Mouse (Mus musculus) liver, embryonic 11.5 days (tissue): Measurements from ENCODE around the gene Gm10134. TPM values are rescaled to one million over a fixed set of nuclear protein-coding genes. Genes with fewer than 3 reads are reported as not detected.

Experiments
- ATAC-seq: fragments of 200-750 bp; cut with Nextera tagmentation; replicated peaks from 2 replicates; pipeline ENCODE4 v1.8.0; 2017; ENCODE audit warnings: moderate number of reproducible peaks, mild to moderate bottlenecking, moderate TSS enrichment, moderate library complexity; ENCODE audit not compliant: low FRiP score
- DNase-seq: peaks from one replicate; pipeline ENCODE4 v3.0.0-alpha.2; 2017; ENCODE audit warnings: low spot score
- H3K27ac ChIP-seq: fragments of 300-500 bp; sonication (generic); 2 replicates; pipeline ENCODE4 v1.5.1; 2014; ENCODE audit warnings: mild to moderate bottlenecking, low read depth, low read length, control low read depth
- H3K27me3 ChIP-seq: fragments of 300-500 bp; sonication (generic); replicated peaks from 2 replicates; pipeline ENCODE4 v1.6.1; 2014; ENCODE audit warnings: low read length, mixed read lengths; ENCODE audit not compliant: control insufficient read depth, insufficient read depth
- H3K36me3 ChIP-seq: fragments of 300-500 bp; sonication (generic); 2 replicates; pipeline ENCODE4 v1.6.1; 2014; ENCODE audit warnings: mild to moderate bottlenecking, low read length, moderate library complexity, mixed read lengths; ENCODE audit not compliant: control insufficient read depth, insufficient read depth
- H3K4me1 ChIP-seq: fragments of 300-500 bp; sonication (generic); replicated peaks from 2 replicates; pipeline ENCODE4 v1.6.1; 2014; ENCODE audit warnings: low read length, mixed read lengths; ENCODE audit not compliant: control insufficient read depth, insufficient read depth
- H3K4me2 ChIP-seq: fragments of 300-500 bp; sonication (generic); 2 replicates; pipeline ENCODE4 v1.6.1; 2014; ENCODE audit warnings: mild to moderate bottlenecking, control low read depth, moderate library complexity
- H3K4me3 ChIP-seq: fragments of 300-500 bp; sonication (generic); 2 replicates; pipeline ENCODE4 v1.5.1; 2014; ENCODE audit warnings: low read depth, low read length, control low read depth
- H3K9ac ChIP-seq: fragments of 300-500 bp; sonication (generic); 2 replicates; pipeline ENCODE4 v1.6.1; 2014; ENCODE audit warnings: low read depth, low read length, control low read depth
- H3K9me3 ChIP-seq: fragments of 300-500 bp; sonication (generic); 2 replicates; pipeline ENCODE4 v1.6.1; 2016; ENCODE audit warnings: low read length, inconsistent platforms, mixed read lengths; ENCODE audit not compliant: control insufficient read depth
- WGBS: fragments of 180-500 bp; shearing (Covaris S2); extraction: QIAGEN DNeasy Blood & Tissue Kit; methylation state at CpG from one replicate; pipeline ENCODE4 v1.1.7; 2014; 5-methylcytosine and 5-hydroxymethylcytosine counted together
- polyA plus RNA-seq: library from polyadenylated mRNA; unstranded; fragments of >200 nt; fragmentation: Nextera tagmentation; extraction: Ambion mirVana; gene quantifications from 2 replicates; pipeline ENCODE4 v1.2.1, GENCODE M21; 2014

Gene Gm10134
- 0.73 and 0.78 TPM in 2 replicates for polyA plus RNA-seq

DNA sequence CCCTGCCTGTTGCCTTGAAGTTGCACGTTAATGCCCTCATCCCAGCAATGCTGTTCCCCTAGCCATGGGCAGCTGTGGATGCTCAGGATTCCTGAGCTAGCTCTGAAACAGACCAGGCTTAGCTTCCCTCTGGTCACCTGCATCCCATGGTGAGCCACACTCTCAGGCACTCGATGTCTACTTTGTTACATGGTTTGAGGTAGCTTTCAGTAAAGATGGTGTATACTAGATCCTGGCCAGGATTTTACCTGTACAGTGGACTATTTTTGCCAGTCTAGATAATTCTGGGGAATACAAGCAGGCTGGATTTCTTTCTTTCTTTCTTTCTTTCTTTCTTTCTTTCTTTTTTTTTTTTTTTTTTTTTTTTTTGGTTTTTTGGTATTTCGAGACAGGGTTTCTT, at the start of gene Gm10134:
Gene Gm10134 (plus strand): TSS at position 301 of the 400 bp plus-strand sequence.
- no peak for ATAC-seq
- WGBS, result 62% methylated on average over 3 of the region's 3 CpGs
- Histone ChIP-seq H3K9me3 (no peaks in the 10 kb centered on the region), H3K4me3 (no peak within 1 kb of the TSS), H3K4me1 (no peaks in the 10 kb centered on the region), H3K36me3 (no peaks in the 10 kb centered on the region), H3K27ac (no peak within 1 kb of the TSS), H3K9ac (no peak within 1 kb of the TSS), H3K4me2 (no peak within 1 kb of the TSS), H3K27me3 (peaks cover 3% of the 10 kb centered on the region; the same call in 1 of the 2 replicates)
- no peak for DNase-seq

DNA sequence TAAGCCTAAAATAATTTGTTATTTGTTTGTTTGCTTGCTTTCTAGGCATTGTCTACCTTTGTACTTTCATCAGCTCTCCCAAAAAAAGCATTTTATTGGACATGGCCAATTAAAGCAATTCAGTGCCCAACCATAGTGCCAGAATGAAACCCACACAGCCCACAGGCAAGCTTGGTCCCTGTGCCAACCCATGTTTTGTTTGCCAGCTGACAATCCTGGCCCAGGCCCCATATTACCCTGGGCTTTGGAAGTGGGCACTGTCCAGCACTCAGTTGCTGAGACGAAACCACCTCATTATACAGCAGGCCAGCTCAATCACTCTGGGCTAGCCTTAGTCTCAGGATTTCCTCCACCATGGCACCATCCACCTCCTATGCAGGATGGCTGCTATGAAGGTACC, 49.3 kb upstream of the Gm10134 start:
- DNase-seq, result no peak
- no peak for ATAC-seq
- H3K27me3 ChIP-seq, result no peaks in the 10 kb centered on the region
- no peaks in the 10 kb centered on the region for H3K9me3 ChIP-seq
- no peak overlapping the region for H3K9ac ChIP-seq
- no peaks in the 10 kb centered on the region for H3K4me1 ChIP-seq
- H3K27ac ChIP-seq, result no peak overlapping the region
- 74% methylated on average over 1 of the region's 1 CpGs for WGBS
- H3K4me3 ChIP-seq, result no peak overlapping the region
- no peak overlapping the region for H3K4me2 ChIP-seq
- H3K36me3 ChIP-seq, result no peaks in the 10 kb centered on the region

DNA sequence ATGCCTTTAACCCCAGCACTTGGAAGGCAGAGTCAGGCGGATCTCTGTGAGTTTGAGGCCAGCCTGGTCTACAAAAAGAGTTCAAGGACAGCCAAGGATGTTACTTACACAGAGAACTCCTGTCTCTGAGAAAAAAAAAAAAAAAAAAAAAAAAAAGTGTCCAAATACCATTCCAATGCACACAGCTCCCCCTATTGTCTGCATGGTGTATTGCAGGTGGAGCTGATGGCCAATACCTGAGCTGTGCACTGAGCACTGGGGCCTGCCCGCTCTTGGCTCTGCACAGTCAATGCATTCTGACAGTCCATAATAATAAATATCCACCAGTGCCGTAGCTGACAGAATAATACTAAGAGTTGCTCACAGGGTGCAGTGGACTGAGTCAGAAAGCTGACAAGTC, 42.0 kb upstream of the Gm10134 start:
- DNase-seq (no peak), ATAC-seq (no peak)
- Histone ChIP-seq H3K9me3 (no peaks in the 10 kb centered on the region), H3K27ac (no peak overlapping the region), H3K4me2 (no peak overlapping the region), H3K36me3 (peaks cover under 1% of the 10 kb centered on the region; the same call in 1 of the 2 replicates), H3K4me3 (no peak overlapping the region), H3K9ac (no peak overlapping the region), H3K4me1 (peaks cover 11% of the 10 kb centered on the region), H3K27me3 (peaks cover 13% of the 10 kb centered on the region)
- 34% methylated on average over 3 of the region's 3 CpGs for WGBS

DNA sequence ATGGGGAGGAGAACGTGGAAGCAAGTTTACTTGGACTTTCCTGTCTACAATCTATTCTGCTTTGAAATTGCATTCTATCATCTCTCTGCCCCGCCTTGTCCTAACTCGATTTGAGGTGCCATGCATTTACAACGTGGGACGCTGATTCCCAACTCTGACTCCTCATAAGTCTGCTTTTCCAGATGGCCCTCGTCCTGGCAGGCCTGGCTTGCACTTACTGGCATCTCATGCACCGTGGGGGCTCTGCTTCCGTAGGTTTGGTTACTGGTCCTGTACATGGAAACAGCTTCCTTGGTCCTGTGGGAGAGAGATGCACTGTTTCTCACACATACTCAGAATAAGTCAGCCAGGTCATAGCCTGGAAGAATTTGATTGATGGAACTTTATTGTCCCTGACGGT, 41.0 kb upstream of the Gm10134 start:
- WGBS, result 78% methylated on average over 9 of the region's 9 CpGs
- Histone ChIP-seq H3K9me3 (no peaks in the 10 kb centered on the region), H3K4me1 (peaks cover 14% of the 10 kb centered on the region), H3K4me3 (no peak overlapping the region), H3K36me3 (peaks cover 10% of the 10 kb centered on the region), H3K9ac (no peak overlapping the region), H3K4me2 (no peak overlapping the region), H3K27ac (no peak overlapping the region), H3K27me3 (peaks cover 13% of the 10 kb centered on the region)
- ATAC-seq (no peak), DNase-seq (no peak)

DNA sequence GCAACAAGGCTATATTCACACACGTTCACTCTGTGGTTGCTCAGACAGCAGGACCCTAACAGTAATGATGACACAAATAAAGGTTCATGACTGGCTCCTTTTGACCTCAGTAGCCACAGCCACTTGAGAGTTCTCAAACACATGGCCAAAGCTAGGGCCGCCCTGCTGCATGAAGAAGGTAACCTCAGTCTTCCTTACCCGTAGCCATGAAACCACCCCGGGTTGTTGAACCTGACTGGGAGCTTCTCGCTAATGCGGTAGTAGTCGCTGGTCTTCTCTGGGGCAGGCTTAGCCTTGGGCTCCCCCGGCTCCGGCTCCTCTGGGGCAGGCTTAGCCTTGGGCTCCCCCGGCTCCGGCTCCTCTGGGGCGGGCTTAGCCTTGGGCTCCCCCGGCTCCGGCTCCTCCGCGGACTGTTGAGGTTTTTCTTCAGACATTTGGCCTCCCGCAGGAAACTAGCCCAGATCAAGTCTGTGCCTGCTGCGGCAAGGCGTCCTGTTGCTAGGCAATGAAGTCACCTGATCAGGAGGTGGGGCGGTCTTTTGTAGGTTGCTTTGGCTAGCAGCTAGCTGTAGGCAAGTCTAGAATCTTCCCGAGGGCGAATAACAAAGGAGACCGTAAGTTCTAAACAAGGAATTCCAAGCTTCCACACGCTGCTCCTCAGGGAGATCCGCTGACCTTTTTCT, 39.9 kb upstream of the Gm10134 start, which contains the start of gene 1700007K13Rik:
Gene 1700007K13Rik (minus strand): TSS at position 497 of the 683 bp plus-strand sequence.
- Histone ChIP-seq H3K36me3 (peaks cover 21% of the 10 kb centered on the region), H3K9ac (no peak within 1 kb of the TSS), H3K27ac (no peak within 1 kb of the TSS), H3K9me3 (no peaks in the 10 kb centered on the region), H3K27me3 (peaks cover 13% of the 10 kb centered on the region), H3K4me2 (peak within 1 kb of the TSS; percentile 61), H3K4me3 (peak within 1 kb of the TSS; percentile 22), H3K4me1 (peaks cover 14% of the 10 kb centered on the region)
- WGBS, result 6% methylated on average over 25 of the region's 25 CpGs
- DNase-seq, result peak; percentile 68
- ATAC-seq, result 0 out of 2 replicates have a peak, but pooled peaks have one; percentile 33

DNA sequence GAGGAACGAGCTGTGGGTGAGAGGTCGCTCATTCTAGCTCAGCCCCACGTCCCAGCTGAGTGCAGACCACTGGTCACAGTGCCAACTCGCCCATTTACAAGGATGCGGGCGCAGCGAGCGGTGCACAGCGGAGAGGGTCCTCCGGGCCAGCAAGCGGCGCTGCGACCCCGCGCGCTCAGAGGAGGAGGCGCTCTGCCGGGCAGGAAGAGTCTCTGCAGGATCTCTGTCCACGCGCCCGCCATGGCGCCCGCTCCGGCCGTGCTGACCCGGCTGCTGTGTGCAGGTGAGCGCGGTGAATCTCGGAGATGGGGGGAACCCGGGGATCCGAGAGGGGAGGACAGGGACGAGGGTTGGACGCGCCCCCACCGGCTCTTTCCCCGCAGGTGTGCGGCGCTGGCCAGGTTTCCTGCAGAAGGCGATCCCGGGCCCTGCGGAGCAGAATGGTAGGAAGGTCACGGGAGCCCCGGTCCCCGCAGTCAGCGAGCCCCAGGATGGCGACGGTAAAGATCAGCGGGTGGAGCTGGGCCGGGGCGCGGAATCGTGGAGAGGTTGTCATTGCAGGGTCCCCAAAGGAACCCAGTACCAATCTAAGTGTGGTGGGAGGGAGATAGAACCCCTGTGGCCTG, 37.9 kb upstream of the Gm10134 start, which contains the start of gene Mrps2:
Gene Mrps2 (plus strand): TSS at position 207 of the 626 bp plus-strand sequence.
- peak; percentile 87 for ATAC-seq
- H3K36me3 ChIP-seq, result peaks cover 27% of the 10 kb centered on the region
- WGBS, result under 1% methylated on average over 50 of the region's 52 CpGs
- DNase-seq, result peak; percentile 86
- peaks cover 13% of the 10 kb centered on the region for H3K27me3 ChIP-seq
- H3K4me1 ChIP-seq, result peaks cover 14% of the 10 kb centered on the region
- no peak within 1 kb of the TSS for H3K27ac ChIP-seq
- peak within 1 kb of the TSS; percentile 92 for H3K4me2 ChIP-seq
- H3K9ac ChIP-seq, result peak within 1 kb of the TSS; percentile 93
- H3K9me3 ChIP-seq, result 0 out of 2 replicates have a peak, but pooled peaks cover 1% of the 10 kb centered on the region
- peak within 1 kb of the TSS; percentile 96 for H3K4me3 ChIP-seq

DNA sequence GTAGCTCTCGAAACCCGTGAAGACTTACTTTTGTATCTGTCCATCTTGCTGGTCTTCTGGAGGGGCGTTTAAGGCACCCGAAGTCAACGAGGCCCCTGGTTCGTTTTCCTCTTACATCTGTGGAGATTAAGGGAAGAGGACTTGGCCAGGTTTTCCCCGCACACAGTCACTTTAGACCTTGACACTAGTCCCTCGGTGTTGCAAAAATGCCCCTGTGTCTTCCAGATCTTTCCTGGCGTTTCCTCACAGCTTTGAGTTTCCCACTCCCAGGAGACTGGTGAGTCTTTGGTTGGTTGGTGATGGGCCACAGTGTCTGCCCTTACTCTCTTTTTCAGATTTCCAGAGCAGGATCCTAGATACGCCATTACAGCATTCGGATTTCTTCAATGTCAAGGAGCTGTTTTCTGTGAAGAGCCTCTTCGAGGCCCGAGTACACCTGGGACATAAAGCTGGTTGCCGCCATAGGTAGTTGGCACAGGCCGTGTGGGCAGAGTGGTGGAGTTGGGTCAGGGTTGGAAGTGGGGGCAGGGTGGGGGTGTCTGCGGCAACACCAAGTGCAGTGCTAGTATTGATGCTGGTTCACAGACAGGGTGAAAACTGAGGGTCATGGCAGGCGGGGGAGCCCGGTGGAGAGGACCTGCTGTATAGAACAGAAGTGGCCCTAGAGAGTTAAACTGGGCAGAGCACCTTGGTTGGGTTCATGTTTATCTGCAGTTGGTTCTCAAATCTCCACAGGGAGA, 37.2 kb upstream of the Gm10134 start:
- ATAC-seq, result no peak
- H3K9ac ChIP-seq, result peak overlapping the region; percentile 93

DNA sequence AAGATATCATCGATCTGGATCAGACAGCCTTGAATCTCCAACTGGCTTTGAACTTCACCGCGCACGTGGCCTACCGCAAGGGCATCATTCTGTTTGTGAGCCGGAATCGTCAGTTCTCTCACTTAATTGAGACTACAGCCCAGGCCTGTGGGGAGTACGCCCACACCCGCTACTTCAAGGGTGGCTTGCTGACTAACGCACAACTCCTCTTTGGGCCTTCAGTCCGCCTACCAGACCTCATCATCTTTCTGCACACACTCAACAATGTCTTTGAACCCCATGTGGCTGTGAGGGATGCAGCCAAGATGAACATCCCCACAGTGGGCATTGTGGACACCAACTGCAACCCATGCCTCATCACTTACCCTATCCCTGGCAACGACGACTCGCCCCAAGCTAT, 36.4 kb upstream of the Gm10134 start:
- Histone ChIP-seq H3K9ac (no peak overlapping the region), H3K4me3 (no peak overlapping the region), H3K27me3 (peaks cover 13% of the 10 kb centered on the region), H3K9me3 (0 out of 2 replicates have a peak, but pooled peaks cover 3% of the 10 kb centered on the region), H3K4me1 (peaks cover 12% of the 10 kb centered on the region), H3K27ac (no peak overlapping the region), H3K4me2 (no peak overlapping the region), H3K36me3 (peaks cover 30% of the 10 kb centered on the region)
- DNase-seq (no peak), ATAC-seq (no peak)
- WGBS, result 98% methylated on average over 14 of the region's 14 CpGs

More for the DNA sequence above, 37.2 kb upstream of the Gm10134 start:
- no peak overlapping the region for H3K27ac ChIP-seq
- no peak for DNase-seq
- peaks cover 13% of the 10 kb centered on the region for H3K27me3 ChIP-seq
- peaks cover 12% of the 10 kb centered on the region for H3K4me1 ChIP-seq
- H3K36me3 ChIP-seq, result peaks cover 30% of the 10 kb centered on the region
- WGBS, result 48% methylated on average over 18 of the region's 18 CpGs
- H3K4me2 ChIP-seq, result peak overlapping the region; percentile 92
- peak overlapping the region; percentile 96 for H3K4me3 ChIP-seq
- 0 out of 2 replicates have a peak, but pooled peaks cover 3% of the 10 kb centered on the region for H3K9me3 ChIP-seq
